Mouse (Mus musculus): ENCODE measurements around the gene Slit3. TPM values are rescaled to one million over a fixed set of nuclear protein-coding genes. Genes with fewer than 3 reads are reported as not detected.

Gene Slit3
- polyA plus RNA-seq, 1 experiment from 2014 or later = 54.1 TPM

DNA sequence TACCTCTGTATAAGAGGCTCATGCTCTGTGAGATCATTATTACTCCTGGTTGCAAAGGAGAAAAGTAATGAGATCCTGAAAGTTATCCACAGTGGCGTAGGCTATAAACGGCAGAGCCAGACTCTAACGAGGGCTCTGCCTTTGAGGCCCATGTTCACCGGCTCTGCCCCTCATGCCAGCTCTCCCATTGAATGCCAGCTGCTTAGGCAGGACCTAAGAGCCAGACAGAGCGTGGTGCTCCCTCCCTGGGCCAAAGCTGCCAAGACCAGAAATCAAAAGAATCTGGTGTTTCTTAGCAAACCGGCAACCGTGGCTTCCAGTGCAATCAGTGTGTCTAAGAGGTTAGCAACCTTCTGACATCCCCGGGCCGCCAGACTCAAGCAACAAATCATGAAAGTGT is 440.7 kb downstream of the Slit3 start:
- 90% methylated on average over 9 of the region's 9 CpGs for WGBS
- DNase-seq (ENCODE audit: low spot score) = no peak

GRCm38 (mm10) chr11:35565322-35565721 is 444.3 kb downstream of the Slit3 start:
- no peaks in the 10 kb centered on the region; the same call in 1 of the 2 replicates for H3K27me3 ChIP-seq (ENCODE audit: insufficient read depth, poor library complexity, severe bottlenecking)
- WGBS = 85% methylated on average over 6 of the region's 6 CpGs

More for the DNA sequence above, 440.7 kb downstream of the Slit3 start:
- H3K4me1 ChIP-seq (replicated peaks) = peaks cover 42% of the 10 kb centered on the region
- H3K4me3 ChIP-seq = no peak overlapping the region
- H3K9me3 ChIP-seq = no peaks in the 10 kb centered on the region
- H3K27ac ChIP-seq = peak overlapping the region; percentile 14; the same call in 1 of the 2 replicates
- H3K36me3 ChIP-seq = peaks cover 24% of the 10 kb centered on the region; the same call in 1 of the 2 replicates
- no peaks in the 10 kb centered on the region; the same call in 1 of the 2 replicates for H3K27me3 ChIP-seq (ENCODE audit: insufficient read depth, poor library complexity, severe bottlenecking)

DNA sequence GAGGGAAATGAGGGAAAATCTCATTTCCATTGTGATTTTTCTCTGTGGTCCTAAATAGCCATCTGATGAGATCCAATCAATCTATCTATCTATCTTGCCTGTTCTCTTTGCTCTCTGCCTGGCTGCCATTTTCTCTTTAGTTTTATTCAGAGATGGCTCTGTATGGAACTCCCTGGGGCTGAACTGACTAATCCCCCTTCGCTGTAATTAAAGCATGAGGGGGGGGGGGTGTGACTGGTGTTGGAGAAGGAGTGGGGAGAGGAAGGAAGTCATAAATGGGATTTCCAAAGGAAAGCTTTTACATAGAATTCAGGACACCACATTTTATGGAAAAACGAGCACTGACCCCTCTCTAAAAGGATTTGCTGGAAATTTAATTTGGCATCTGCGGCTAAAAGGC is 445.7 kb downstream of the Slit3 start:
- Histone ChIP-seq H3K4me3 (no peak overlapping the region), H3K36me3 (peaks cover 64% of the 10 kb centered on the region), H3K27me3 (ENCODE audit: insufficient read depth, poor library complexity, severe bottlenecking) (peaks cover 2% of the 10 kb centered on the region; the same call in 1 of the 2 replicates), H3K4me1 (replicated peaks) (peaks cover 13% of the 10 kb centered on the region), H3K27ac (no peak overlapping the region), H3K9me3 (no peaks in the 10 kb centered on the region)
- WGBS = 74% methylated on average over 3 of the region's 3 CpGs
- no peak for DNase-seq (ENCODE audit: low spot score)

More at GRCm38 (mm10) chr11:35565322-35565721, 444.3 kb downstream of the Slit3 start:
- no peaks in the 10 kb centered on the region for H3K9me3 ChIP-seq
- H3K4me1 ChIP-seq (replicated peaks) = peaks cover 20% of the 10 kb centered on the region
- peaks cover 50% of the 10 kb centered on the region for H3K36me3 ChIP-seq
- no peak overlapping the region for H3K27ac ChIP-seq
- DNase-seq (ENCODE audit: low spot score) = no peak
- no peak overlapping the region for H3K4me3 ChIP-seq

- Histone ChIP-seq H3K27me3 (ENCODE audit: insufficient read depth, poor library complexity, severe bottlenecking) (peaks cover 4% of the 10 kb centered on the region; the same call in 1 of the 2 replicates), H3K9me3 (no peaks in the 10 kb centered on the region), H3K36me3 (peaks cover 73% of the 10 kb centered on the region), H3K4me1 (replicated peaks) (peaks cover 6% of the 10 kb centered on the region), H3K27ac (0 out of 2 replicates have a peak overlapping the region, but pooled peaks have one; percentile 23), H3K4me3 (no peak overlapping the region)
- 82% methylated on average over 6 of the region's 6 CpGs for WGBS
- DNase-seq (ENCODE audit: low spot score) = no peak
Measured at GRCm38 (mm10) chr11:35569126-35569916, 448.3 kb downstream of the Slit3 start.

- no peaks in the 10 kb centered on the region for H3K9me3 ChIP-seq
- H3K27me3 ChIP-seq (ENCODE audit: insufficient read depth, poor library complexity, severe bottlenecking) = peaks cover 4% of the 10 kb centered on the region; the same call in 1 of the 2 replicates
- 86% methylated on average over 11 of the region's 11 CpGs for WGBS
Measured at GRCm38 (mm10) chr11:35569957-35570356, 448.9 kb downstream of the Slit3 start.

GRCm38 (mm10) chr11:35571910-35572309 is 450.9 kb downstream of the Slit3 start:
- peaks cover 4% of the 10 kb centered on the region; the same call in 1 of the 2 replicates for H3K27me3 ChIP-seq (ENCODE audit: insufficient read depth, poor library complexity, severe bottlenecking)
- 89% methylated on average over 3 of the region's 3 CpGs for WGBS

More at GRCm38 (mm10) chr11:35569957-35570356, 448.9 kb downstream of the Slit3 start:
- peaks cover 6% of the 10 kb centered on the region for H3K4me1 ChIP-seq (replicated peaks)
- peak overlapping the region; percentile 23; the same call in 1 of the 2 replicates for H3K27ac ChIP-seq
- peaks cover 67% of the 10 kb centered on the region for H3K36me3 ChIP-seq
- H3K4me3 ChIP-seq = no peak overlapping the region
- no peak for DNase-seq (ENCODE audit: low spot score)

GRCm38 (mm10) chr11:35578796-35579195 is 457.8 kb downstream of the Slit3 start:
- H3K27me3 ChIP-seq (ENCODE audit: insufficient read depth, poor library complexity, severe bottlenecking) = no peaks in the 10 kb centered on the region
- DNase-seq (ENCODE audit: low spot score) = no peak
- peaks cover 78% of the 10 kb centered on the region for H3K36me3 ChIP-seq
- no peak overlapping the region for H3K27ac ChIP-seq
- H3K4me3 ChIP-seq = no peak overlapping the region
- WGBS = 92% methylated on average over 10 of the region's 10 CpGs
- H3K9me3 ChIP-seq = no peaks in the 10 kb centered on the region
- peaks cover 11% of the 10 kb centered on the region for H3K4me1 ChIP-seq (replicated peaks)

More at GRCm38 (mm10) chr11:35571910-35572309, 450.9 kb downstream of the Slit3 start:
- no peak overlapping the region for H3K27ac ChIP-seq
- H3K4me1 ChIP-seq (replicated peaks) = peaks cover 14% of the 10 kb centered on the region
- DNase-seq (ENCODE audit: low spot score) = no peak
- peaks cover 73% of the 10 kb centered on the region for H3K36me3 ChIP-seq
- no peak overlapping the region for H3K4me3 ChIP-seq
- no peaks in the 10 kb centered on the region for H3K9me3 ChIP-seq

DNA sequence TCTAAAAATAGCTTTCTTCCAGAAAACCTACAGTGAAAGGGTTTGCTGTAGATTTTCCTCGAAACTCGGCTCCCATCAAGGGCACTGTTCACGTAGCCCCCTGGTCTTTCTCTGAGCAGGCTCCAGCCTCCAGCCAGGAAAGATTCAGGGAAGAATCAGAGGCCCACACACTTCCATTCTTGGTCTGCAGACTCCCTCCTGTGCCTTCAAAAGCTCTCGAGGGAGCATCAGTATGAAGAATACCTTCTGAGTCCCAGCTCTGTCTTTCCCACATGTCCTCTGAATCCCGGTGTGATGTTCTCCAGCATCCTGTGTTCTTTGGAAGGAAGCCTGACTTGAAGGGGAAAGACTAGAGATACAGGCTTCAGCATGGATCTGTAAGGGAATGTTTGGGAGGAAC is 461.6 kb downstream of the Slit3 start:
- 87% methylated on average over 5 of the region's 5 CpGs for WGBS
- no peak overlapping the region for H3K4me3 ChIP-seq
- H3K36me3 ChIP-seq = peaks cover 67% of the 10 kb centered on the region
- DNase-seq (ENCODE audit: low spot score) = no peak
- H3K9me3 ChIP-seq = no peaks in the 10 kb centered on the region
- H3K27ac ChIP-seq = no peak overlapping the region
- H3K4me1 ChIP-seq (replicated peaks) = peaks cover 14% of the 10 kb centered on the region
- H3K27me3 ChIP-seq (ENCODE audit: insufficient read depth, poor library complexity, severe bottlenecking) = no peaks in the 10 kb centered on the region

GRCm38 (mm10) chr11:35583633-35584032 is 462.6 kb downstream of the Slit3 start:
- no peak for DNase-seq (ENCODE audit: low spot score)
- H3K4me1 ChIP-seq (replicated peaks) = peaks cover 14% of the 10 kb centered on the region
- no peak overlapping the region for H3K4me3 ChIP-seq
- 95% methylated on average over 7 of the region's 7 CpGs for WGBS
- no peak overlapping the region for H3K27ac ChIP-seq
- H3K27me3 ChIP-seq (ENCODE audit: insufficient read depth, poor library complexity, severe bottlenecking) = no peaks in the 10 kb centered on the region
- H3K9me3 ChIP-seq = no peaks in the 10 kb centered on the region
- H3K36me3 ChIP-seq = peaks cover 67% of the 10 kb centered on the region

GRCm38 (mm10) chr11:35587174-35587959 is 466.3 kb downstream of the Slit3 start:
- WGBS = 74% methylated on average over 13 of the region's 13 CpGs
- no peaks in the 10 kb centered on the region for H3K9me3 ChIP-seq
- no peak for DNase-seq (ENCODE audit: low spot score)
- H3K4me3 ChIP-seq = no peak overlapping the region
- H3K36me3 ChIP-seq = peaks cover 57% of the 10 kb centered on the region
- peak overlapping the region; percentile 46; the same call in 1 of the 2 replicates for H3K27ac ChIP-seq
- peaks cover 14% of the 10 kb centered on the region for H3K4me1 ChIP-seq (replicated peaks)
- H3K27me3 ChIP-seq (ENCODE audit: insufficient read depth, poor library complexity, severe bottlenecking) = no peaks in the 10 kb centered on the region; the same call in 1 of the 2 replicates

- Histone ChIP-seq H3K27ac (no peak overlapping the region), H3K4me3 (no peak overlapping the region), H3K36me3 (peaks cover 47% of the 10 kb centered on the region), H3K9me3 (no peaks in the 10 kb centered on the region), H3K4me1 (replicated peaks) (peaks cover 24% of the 10 kb centered on the region), H3K27me3 (ENCODE audit: insufficient read depth, poor library complexity, severe bottlenecking) (no peaks in the 10 kb centered on the region; the same call in 1 of the 2 replicates)
- WGBS = 93% methylated on average over 7 of the region's 7 CpGs
- DNase-seq (ENCODE audit: low spot score) = no peak
Measured at GRCm38 (mm10) chr11:35589892-35590291, 468.9 kb downstream of the Slit3 start.

DNA sequence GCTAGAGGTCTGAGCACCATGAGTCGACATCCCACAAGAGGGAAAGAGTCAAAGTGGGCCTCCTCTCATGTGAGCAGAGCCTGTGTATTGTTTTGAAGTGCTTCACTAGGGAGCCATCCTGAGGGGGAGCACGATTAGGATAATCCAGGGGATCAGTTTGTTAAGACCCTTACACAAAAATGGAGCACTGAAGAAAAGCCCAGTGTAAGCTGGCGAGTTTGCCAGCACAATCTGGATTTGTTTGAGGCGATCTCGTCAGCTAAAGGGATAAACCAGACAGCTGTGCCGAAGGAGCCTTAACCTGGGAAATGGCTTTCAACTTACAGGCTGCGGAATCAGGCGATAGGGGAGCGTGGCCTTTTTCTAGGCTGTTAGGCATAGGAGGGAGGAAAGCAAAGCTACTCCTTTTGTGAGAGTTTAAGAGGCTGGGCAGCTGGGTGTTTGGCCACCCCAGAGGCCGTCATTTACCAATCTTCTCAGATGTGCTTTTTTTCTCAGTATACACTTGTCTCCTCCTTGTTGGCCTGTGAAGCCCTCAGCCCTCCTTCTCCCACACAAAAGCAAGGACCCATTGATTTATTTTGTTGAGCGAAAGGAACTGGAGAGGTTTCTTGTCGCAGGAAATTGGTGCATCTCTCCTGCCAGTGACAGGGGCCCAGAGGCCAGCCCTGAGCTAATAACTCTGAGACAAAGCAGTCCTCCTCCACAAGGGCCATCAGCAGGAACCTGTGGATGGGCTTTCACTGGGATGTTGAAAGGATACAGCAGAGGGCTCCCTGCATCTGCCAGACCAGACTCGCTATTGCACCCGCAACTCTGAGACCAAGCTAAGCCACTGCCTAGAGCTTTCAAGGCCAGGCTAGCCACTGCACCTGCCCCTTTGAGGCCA is 472.4 kb downstream of the Slit3 start:
- H3K27me3 ChIP-seq (ENCODE audit: insufficient read depth, poor library complexity, severe bottlenecking) = peaks cover 8% of the 10 kb centered on the region
- H3K9me3 ChIP-seq = no peaks in the 10 kb centered on the region
- peaks cover 61% of the 10 kb centered on the region for H3K36me3 ChIP-seq
- peak overlapping the region; percentile 57 for H3K27ac ChIP-seq
- DNase-seq (ENCODE audit: low spot score) = no peak
- 69% methylated on average over 14 of the region's 14 CpGs for WGBS
- no peak overlapping the region for H3K4me3 ChIP-seq
- peaks cover 40% of the 10 kb centered on the region for H3K4me1 ChIP-seq (replicated peaks)

All from hindbrain, embryonic 10.5 days (tissue).